Mouse (Mus musculus) gonadal fat pad, adult 2 months (tissue): Measurements from ENCODE around the gene Crybb2. TPM values are rescaled to one million over a fixed set of nuclear protein-coding genes. Genes with fewer than 3 reads are reported as not detected.

Experiments
- DNase-seq: peaks from one replicate; pipeline ENCODE4 v3.0.0-alpha.2; 2012; ENCODE audit warnings: low read depth
- polyA plus RNA-seq: library from polyadenylated mRNA; depleted of rRNA; stranded (reverse); fragments of >200 nt; gene quantifications from 2 replicates; pipeline ENCODE4 v1.2.3, GENCODE M21; 2012; rRNA removed

The Crybb2 gene
- polyA plus RNA-seq, 1 experiment: not detected

GRCm38 (mm10) chr5:113035094-113036047 lies 34.5 kb downstream of the Crybb2 start:
- no peak for DNase-seq

GRCm38 (mm10) chr5:113031201-113031754 lies 38.6 kb downstream of the Crybb2 start:
- no peak for DNase-seq

GRCm38 (mm10) chr5:113030082-113030481 lies 39.8 kb downstream of the Crybb2 start:
- DNase-seq: no peak

GRCm38 (mm10) chr5:113026706-113027105 lies 43.2 kb downstream of the Crybb2 start:
- no peak for DNase-seq

GRCm38 (mm10) chr5:113024154-113024764 lies 45.7 kb downstream of the Crybb2 start:
- DNase-seq: no peak

GRCm38 (mm10) chr5:113018190-113018589 lies 51.7 kb downstream of the Crybb2 start:
- DNase-seq: no peak

GRCm38 (mm10) chr5:113017004-113017403 lies 52.9 kb downstream of the Crybb2 start:
- no peak for DNase-seq

- no peak for DNase-seq
Measured at GRCm38 (mm10) chr5:113015236-113016061, 54.5 kb downstream of the Crybb2 start, which contains the start of gene Grk3. TSS of gene Grk3 (minus strand) at chr5:113015791.

- DNase-seq: peak; percentile 26
Measured at GRCm38 (mm10) chr5:113014808-113015235, 55.1 kb downstream of the Crybb2 start.

GRCm38 (mm10) chr5:113014111-113014807 lies 55.7 kb downstream of the Crybb2 start:
- DNase-seq: no peak

GRCm38 (mm10) chr5:113011926-113012325 lies 58.0 kb downstream of the Crybb2 start:
- no peak for DNase-seq

GRCm38 (mm10) chr5:113009183-113009820 lies 60.6 kb downstream of the Crybb2 start:
- no peak for DNase-seq

GRCm38 (mm10) chr5:113008496-113008895 lies 61.4 kb downstream of the Crybb2 start:
- no peak for DNase-seq

Other genes with a start within 250 kb of the Crybb2 start
- 2.0 and 2.5 TPM in 2 replicates for gene Myo18b, start 173.8 kb downstream of the Crybb2 start, polyA plus RNA-seq
- 8.5 and 11.2 TPM in 2 replicates for gene Grk3, start 54.3 kb downstream of the Crybb2 start, polyA plus RNA-seq
- gene Crybb3, start 11.5 kb upstream of the Crybb2 start, polyA plus RNA-seq: 2.1 and 3.5 TPM in 2 replicates
- gene 2900026A02Rik, start 151.1 kb upstream of the Crybb2 start, polyA plus RNA-seq: 16.7 and 22.4 TPM in 2 replicates
- not detected in 2 replicates for gene Tmem211, start 156.8 kb upstream of the Crybb2 start, polyA plus RNA-seq
- 10.4 and 10.6 TPM in 2 replicates for gene Sgsm1, start 240.7 kb upstream of the Crybb2 start, polyA plus RNA-seq